Mouse (Mus musculus) retina, adult 2 months (tissue): ENCODE results near the gene Sdf4.

Source experiments
- DNase-seq: peaks from one replicate; pipeline ENCODE4 v3.0.0-alpha.2; 2012; ENCODE audit warnings: low read depth, low spot score

The Sdf4 gene

DNA sequence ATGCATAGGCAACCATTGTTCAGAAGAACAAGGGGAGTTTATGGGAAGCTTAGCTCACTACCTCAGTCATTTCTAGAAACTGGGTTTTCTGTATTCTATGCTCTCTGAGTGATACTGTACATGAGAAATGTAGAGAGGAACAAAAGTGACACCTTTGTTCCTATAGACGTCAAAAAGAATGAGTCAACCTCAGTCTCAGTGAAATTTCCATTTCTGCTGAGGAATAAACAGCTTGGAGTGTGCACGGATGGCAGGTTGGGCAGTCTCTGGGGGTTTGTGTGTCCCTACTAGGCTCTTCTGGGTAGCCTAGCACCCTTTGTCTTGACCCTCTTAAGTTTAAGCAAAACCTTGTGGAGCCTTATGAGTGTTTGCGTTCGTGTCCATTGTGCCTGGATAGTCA lies 15.7 kb downstream of the Sdf4 start:
- DNase-seq, result no peak

DNA sequence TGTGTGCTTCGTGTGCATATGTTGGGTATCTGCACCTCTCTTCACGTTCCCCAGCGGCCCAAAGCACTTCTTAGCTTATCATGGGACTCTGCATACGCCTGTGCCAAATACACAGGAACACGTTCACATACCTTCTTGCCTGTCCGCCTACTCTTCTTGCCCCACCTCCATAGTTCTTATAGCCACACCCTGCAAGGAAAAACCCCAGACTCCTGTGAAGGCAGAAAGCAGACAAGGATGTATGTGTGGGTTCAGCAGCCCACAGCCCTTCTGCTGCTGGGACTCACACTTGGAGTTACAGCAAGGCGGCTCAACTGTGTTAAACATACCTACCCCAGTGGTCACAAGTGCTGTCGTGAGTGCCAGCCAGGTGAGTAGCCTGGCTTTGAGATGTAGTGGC lies 21.0 kb downstream of the Sdf4 start, which contains the start of gene Tnfrsf4:
Tnfrsf4 (plus strand) TSS at position 207 of the 400 bp plus-strand sequence.
- no peak for DNase-seq

DNA sequence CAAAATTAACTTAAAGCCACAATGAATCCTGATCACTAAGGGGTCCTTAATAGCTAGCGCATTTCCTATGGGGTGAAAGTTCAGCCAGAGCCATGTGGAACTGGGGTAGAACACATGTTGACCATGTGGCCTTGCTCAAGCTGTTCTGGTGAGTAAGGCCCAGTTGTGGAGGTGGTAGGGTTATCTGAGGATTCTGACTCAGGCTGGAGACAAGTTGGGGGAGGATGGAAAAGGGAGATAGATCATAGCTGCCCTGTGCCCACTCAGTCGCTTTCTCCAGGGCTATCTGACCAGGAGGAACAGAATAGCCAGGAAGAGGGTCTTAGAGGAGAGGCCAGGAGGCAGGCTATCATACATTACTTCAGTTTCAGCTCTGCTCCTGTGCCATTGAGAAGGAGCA lies 21.8 kb downstream of the Sdf4 start:
- no peak for DNase-seq

DNA sequence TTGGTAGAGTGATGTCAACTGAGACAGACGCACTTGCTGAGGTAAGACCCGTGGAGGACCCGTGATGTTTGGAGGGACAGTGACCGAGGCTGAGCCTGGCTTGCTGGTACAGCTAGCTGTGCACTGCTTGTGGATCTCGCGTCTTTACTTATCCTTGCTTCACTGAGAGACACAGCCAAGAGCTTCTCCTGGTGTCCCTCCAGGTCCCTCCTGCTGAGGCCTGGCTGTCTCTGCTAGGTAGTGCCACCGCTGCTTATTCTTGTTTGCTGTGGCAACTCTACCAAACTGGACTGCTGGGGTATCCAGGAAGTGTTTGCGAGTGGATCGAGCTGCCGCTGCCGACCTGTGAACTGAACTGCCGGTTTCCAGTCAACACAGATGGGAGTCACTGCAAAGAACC lies 27.1 kb downstream of the Sdf4 start:
- no peak for DNase-seq

DNA sequence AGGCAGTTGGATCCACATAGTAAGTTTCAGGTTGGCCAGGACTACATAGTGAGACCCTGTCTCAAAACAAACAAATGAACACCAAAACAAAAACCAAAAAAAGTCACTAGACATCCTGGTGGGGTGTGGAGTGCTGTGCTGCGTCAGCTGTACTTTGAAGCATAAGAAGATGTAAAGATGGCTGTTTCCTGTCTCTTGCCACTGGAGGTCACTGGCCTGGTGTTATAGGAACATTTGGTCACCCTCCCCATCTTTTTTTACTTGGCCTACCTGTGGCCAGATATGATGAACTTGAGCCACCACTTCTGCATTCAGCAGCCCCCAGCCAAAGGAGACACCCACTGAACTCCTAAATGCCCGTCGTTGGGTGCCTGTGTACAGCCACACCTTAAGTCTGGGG lies 28.7 kb downstream of the Sdf4 start:
- DNase-seq, result no peak

DNA sequence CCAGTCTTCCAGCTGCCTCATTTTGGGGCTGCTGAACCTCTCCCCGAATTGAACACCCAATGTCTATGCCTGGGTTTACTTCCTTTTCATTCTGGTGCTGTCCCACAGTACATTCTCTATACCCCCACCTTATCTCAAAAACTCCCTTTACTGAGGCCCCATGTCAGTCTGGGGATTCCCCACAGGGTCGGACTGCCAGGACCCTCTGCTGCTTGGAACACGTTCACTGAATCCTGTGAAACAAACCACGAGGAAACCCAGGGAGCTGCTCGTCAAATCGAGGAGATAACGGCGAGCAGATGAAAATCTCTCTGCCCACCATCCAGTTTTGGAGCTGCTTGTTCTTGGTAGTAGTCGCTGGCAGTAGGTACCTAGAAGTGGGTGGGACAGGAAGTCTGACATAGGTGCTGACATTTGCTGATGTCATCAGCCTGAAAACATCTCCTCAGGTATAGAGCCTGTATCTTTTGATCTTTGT lies 29.3 kb downstream of the Sdf4 start:
- no peak for DNase-seq

DNA sequence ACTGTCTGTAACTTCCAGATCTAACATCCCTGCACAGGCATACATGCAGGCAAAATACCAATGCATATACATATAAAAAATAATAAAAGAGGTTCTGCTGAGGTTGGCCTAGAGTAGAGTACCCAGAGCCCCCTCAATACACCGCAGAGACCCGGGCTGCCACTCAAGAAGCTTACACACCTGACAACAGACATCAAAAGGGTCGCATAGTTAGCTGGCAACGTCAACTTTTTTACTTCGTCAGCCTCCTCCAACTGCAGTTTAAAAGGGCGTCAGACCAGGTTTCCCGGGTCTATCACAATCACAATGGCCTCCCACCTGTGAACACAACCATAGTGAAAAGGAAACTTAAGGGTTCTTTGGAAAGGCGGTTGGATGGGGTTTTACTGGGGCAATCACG lies 30.8 kb downstream of the Sdf4 start:
- no peak for DNase-seq

DNA sequence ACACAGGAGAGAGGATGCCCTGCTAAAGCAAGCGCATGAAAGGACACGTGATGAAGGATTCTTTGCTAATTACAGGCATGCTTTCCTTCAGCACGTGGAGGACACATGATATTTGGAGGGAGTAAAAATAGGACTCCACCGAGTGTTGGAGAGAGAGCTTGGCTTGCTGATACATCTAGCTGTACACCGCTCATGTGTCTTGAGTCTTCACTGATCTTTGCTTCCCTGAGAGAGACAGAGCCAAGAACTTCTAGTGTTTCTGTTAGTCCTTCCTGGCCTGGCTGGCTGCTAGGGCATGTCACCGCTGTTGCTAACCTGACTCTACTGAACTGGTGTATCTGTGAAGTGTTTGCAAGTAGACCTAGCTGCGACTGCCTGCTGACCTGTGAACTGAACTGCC lies 31.5 kb downstream of the Sdf4 start:
- DNase-seq, result no peak

DNA sequence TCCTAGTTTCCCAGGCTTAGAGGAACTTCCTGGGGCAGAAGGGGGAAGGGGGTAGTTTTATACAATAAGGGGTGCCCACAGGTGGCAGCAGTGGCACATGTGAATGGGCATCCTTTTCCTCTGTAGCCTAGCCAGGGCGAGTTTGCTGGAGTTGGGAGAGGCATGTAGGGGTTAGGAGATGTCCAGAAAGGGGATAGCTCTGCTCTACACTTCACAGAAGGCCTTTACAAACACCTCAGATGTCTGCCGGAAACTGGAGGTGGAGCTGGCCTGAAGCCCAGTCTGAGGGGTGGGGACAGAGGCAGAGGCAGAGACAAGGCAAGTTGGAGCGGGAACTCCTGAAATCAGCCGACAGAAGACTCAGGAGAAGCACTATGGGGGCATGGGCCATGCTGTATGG lies 33.3 kb downstream of the Sdf4 start, which contains the start of gene Tnfrsf18:
Tnfrsf18 (plus strand) TSS at position 152 of the 400 bp plus-strand sequence.
- no peak for DNase-seq

DNA sequence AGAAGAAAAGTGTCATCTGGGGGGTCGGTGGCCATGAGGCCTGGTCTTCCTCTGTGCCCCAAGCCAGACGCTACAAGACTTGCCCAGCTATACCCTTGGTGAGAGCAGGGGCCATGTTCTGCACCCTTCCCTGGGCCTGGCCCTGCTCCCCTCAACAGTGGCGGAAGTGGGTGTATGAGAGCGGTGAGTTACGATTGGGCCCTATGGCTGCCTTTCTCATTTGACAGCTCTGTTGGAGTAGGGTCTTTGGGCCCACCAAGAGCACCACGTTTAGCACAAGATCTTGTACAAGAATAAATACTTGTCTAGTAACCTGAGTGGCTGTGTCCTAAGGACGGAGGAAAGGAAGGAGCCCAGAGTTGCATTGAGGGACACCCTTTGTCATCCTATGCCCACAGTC lies 35.9 kb downstream of the Sdf4 start:
- DNase-seq, result no peak

DNA sequence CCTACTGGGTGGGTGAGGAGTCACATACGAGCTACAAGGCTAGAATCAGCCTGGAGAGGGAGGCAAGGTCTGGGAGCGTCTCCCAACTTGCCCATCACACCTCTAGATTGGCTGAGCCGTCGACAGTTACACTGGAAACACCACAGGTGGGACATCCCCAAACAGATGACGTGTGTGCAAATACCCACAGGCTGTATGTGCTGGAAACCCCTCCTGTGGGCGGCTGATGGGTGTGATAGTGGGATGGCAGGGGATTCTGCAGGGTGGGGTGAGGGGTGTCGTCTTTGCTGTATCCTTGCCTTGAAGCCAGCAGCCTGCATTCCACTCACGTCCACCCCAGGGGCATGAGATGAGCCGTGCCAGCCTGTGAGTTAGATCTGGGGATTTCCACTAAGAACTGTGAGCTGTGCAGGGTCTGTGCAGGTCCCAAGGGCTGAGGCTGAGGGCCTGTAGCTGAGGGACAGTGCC lies 38.0 kb downstream of the Sdf4 start:
- DNase-seq, result no peak

DNA sequence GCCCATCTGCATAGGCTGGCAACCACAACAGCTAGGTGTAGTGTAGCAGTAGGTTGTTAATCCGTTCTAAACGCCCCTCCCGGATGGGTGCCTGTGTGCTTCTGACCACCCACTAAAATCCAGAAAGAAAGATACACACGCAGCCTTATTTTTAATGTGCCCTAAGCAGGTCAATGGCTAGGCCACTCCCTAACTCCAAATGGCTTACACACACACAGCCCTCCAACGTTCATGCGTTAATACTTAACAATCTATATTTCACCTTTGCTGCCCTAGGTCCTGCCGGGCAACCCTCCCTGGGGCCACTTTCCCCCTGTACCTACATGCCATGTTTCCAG lies 38.6 kb downstream of the Sdf4 start:
- DNase-seq, result no peak

DNA sequence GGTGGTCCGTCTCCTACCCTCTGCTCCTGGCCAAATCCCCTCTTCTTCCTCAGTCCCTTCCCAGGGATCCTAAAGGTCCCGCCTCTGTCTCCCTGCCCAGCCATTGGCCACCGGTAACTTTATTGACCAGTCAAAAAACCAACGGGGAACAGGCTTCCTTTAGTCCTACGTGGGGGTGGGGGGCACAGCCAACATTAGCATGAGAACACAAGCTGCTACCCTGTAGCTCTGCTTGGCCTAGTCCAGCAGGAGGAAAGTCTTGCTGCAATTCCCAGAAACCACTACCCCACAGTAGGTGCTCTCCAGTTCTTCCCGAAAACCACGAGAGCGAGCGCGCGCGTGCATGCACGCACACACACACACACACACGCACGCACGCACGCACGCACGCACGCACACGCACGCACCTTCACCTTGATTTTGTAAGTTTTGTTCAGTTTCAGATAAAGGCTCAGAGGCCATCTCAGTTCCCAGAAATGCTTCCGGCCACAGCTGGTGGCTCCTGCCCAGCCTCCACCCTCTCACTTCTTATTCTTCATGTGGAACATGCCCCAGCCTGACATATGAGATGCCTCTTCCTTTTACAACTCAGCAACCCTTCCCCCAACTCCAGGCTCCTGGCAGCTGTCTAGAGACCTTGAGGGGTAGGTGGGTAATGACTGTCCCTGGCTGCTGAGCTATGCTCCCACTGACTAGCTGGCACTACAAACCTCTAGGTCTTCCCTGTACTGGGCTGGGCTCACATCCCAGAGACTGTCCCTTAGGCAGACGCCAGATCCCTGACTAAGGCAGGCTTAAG lies 39.1 kb downstream of the Sdf4 start:
- peak; percentile 68 for DNase-seq

DNA sequence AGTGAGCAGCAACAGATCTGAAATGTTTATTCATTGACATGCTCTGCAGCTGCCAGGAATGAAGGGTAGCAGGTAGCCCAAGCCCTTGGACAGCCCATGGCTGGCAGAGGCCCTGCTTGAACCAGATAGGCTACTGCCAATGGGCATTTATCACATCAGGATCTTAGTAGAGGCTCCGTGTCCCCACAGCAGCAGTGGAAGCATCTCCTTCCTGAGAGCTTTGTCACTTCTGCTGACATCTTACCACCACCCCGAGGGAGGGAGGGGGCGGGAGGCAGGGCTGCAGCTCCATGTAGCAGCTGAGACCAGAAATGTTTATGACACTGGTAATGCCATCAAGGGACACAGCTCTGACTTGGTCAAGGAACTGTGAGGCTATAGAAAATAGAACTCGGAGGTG lies 40.2 kb downstream of the Sdf4 start:
- DNase-seq, result no peak

DNA sequence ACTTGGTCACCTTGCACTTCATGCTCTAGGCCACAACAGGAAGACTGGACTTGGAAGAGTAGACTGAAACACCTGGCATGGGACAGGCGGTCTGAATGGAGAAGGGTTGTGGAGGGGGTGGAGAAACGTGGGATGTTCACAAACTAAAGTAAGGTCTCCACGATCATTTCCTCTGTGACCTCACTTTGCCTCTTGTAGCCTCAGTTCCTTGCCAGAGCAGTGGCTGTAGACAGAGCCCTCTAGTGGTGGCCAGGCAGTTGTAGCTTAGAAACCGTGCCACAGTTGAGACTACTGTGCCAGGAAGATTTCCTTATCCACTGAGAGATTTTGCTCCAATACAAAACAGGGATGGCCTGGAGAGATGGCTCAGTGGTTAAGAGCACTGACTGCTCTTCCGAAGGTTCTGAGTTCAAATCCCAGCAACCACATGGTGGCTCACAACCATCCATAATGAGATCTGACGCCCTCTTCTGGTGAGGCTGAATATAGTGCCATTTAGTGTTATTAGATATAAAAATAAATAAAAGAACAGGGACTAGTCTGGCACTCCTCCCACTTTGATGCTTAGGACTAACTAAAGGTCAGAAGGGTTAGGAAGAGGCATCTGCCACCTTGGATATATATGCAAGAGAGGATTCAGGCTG lies 40.9 kb downstream of the Sdf4 start:
- DNase-seq, result no peak

DNA sequence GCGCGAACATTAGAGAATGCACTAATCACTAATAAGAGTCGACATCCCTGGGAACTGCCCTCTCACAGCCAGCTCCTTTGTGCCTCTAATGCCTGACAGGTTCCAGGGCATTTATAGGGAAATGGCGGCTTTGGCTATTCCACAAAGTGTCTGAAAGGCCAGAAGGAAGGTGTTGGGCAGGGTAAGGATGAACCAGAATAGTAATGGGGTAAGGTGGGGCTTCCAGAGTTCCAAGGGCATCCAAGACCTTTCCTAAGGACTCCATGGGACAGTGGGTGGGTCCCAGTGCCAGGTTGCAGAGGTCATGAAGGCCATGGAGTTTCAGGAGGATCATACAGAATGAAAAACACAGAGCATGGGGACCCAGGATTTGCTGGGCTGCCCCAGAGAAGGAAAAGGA lies 41.6 kb downstream of the Sdf4 start:
- DNase-seq, result no peak

DNA sequence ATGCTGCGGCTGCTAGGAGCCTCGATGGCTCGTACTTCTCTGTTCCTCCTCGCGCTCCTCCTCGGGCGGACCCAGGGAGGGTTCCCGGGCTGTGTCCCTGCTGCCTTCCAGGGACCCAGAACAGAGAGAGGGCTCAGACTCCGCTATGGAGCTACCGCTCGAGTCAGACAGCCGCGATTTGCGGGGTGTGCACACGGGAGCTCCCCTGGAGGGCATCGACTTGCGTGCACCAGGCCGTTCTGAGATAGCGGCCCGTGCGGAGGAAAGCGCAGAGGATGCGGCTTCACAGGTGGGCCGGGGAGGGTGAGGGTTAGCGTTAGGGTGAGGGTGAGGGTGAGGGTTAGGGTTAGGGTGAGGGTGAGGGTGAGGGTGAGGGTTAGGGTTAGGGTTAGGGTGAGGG lies 42.2 kb downstream of the Sdf4 start:
- DNase-seq, result no peak

DNA sequence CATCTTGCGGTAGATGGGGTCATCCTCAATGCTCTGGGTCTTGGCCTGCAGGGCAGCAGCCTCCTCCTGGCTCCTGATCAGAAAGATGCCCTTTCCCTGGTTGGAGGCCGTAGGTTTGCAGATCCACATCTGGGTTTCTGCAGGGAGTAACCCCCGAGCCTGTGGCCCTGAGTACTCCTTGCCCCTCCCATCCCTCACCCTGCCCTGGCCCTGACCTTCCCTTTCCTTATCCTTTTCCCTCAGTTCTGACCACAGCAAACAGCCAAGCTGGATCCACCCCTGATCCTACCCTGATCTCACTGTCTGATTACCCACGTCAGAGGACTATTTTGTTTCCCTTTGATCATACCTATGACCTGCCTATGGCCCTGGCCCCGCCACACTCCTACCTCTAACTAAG lies 52.1 kb downstream of the Sdf4 start:
- DNase-seq, result no peak

DNA sequence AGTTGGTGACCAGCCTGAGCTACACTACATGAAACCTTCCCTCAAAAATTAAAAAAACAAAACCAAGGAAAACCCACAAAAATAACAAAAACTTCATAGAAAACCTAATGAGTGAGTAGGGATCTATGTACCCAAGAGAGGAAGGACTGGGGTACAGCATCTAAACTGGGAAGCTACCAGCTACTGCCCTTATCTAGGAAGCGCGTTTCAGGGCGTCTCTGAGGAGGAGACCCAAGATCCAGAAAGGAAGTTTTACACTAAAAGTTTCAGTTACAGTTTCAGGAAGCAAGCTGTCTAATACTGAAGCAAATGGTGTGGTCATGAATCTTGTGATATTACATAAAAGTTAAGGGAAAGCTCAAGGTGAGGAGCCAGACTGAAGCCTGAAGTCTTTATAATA lies 57.1 kb downstream of the Sdf4 start:
- DNase-seq, result no peak

DNA sequence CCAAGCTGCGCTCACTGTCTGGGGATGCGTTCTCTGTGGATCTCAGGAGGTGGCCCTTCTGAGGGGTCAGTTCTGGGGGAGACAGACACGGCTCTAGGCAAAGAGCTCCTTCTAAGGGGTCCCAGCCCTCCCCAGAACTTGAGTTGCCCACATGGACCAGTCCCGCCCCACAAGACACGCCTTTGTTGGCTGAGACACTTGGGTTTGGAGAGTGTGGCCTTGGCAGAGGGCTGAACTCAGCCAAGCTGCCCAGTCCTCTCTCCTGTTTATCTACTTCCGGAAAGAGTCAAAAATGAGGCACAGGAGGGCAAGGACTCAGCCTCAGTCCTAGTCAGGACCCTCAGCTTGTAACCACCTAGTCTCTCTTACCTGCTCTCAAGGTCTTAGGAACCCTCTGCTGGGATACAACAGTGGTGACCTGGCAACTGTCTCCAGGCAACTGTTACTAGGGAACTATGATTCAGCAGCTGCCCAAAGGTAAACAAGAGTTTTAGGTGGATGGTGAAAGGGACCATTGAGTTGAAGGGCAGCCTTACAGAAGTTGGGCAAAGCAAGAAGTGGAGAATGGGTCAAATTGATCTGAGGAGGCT lies 57.8 kb downstream of the Sdf4 start:
- DNase-seq, result no peak

DNA sequence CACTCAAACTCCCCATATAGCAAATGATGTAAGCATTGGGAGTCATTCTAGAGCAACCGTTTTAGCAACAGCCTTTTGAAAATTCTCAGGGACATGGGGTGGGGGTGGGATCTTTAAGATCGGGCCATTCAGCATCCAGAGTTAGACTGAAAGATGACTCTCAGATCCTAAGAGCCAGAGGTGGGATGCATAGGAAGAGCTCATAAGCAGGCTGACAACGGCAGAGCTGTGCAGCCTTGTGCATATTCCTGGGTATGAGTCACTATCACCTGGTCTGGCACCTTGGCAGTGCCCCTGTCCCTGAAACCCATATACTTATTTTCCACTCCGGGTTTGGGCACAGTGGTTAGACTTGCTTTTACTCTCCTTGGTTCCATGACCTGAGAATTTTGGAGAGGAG lies 60.4 kb downstream of the Sdf4 start:
- DNase-seq, result no peak

DNA sequence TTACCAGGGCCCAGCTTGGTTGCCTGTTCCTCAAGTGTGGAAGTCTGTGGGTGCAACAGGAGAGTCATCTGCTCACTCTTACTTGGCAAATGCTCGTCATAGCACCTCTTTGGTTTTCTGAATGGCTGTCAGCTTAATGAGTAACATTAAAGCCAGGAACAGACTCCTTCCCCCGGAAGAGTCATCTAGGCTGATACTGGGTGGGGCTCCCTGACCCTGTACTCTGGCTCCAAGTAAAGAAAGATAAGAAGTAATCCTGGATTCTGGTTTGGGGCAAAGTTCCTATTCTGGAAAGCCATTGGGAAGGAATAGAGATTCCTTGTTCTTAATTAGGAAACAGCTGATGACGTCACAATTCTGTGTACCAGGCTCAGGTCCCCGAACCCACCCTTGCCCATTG lies 61.5 kb downstream of the Sdf4 start:
- no peak for DNase-seq

DNA sequence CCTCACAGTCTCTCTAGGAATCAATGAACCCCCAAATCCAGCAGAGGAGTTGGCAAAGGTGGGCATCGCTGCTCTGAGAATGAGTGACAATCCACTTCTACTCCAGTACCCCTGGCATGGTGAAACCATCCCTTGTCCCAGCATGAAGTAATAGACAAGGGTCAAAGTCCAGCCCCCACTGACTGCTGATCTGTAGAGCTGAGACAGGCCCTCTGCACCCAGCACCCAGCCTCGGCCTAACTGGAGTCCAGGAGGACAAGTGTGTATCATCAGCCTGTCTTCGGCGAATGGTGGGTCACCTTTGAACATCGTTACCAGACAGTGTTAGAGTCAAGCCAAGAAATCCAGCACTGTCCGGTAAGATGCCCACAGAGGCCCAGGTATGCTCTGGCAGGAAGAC lies 61.9 kb downstream of the Sdf4 start:
- no peak for DNase-seq
